Mouse (Mus musculus) heart, postnatal 0 days (tissue): ENCODE measurements at regions not wholly inside any gene's neighbourhood (a gene's known extent, or its start where the extent isn't known, plus 50 kb on each side); places are given as distances from the start of the nearest gene placed in this dataset.

Source experiments
- CTCF ChIP-seq: IDR thresholded peaks from 2 replicates; pipeline ENCODE4 v1.5.1; 2016; ENCODE audit warnings: antibody characterized with exemption, control low read depth, low read depth
- EP300 ChIP-seq: IDR thresholded peaks from 2 replicates; pipeline ENCODE4 v1.6.1; 2016; ENCODE audit warnings: antibody characterized with exemption, low read depth

- TF ChIP-seq CTCF (no peak), EP300 (no peak)
Observed at GRCm38 (mm10) chr1:183763864-183764726, 249.0 kb upstream of the Dusp10 start.
